Mouse (Mus musculus) spleen, adult 12 weeks (tissue): ENCODE data around the gene Gmcl1.
A peak's percentile ranks its signal among the peaks of the same experiment; 100 is the strongest.

Experiments
- DNase-seq: peaks from one replicate; pipeline ENCODE4 v3.0.0; 2022; ENCODE audit warnings: low spot score

Gene Gmcl1

DNA sequence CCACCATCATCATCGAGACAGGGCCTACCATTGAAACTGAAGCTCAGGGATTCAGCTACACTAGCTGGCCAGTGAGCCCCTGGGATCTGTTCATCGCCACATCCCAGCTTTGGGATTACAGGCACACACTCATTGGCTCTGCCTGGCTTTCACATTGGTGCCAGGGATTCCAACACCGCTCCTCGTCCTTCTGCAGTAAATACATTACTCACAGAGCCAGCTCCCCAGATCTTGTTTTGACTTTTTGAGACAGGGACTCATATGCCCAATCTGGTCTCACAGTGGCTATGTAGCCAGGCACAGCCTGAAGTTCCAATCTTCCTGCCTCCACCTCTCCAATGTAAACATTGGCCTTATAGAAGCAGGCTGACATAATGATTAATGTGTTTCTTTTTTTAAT lies 3.1 kb upstream of the Gmcl1 start:
- DNase-seq = no peak

DNA sequence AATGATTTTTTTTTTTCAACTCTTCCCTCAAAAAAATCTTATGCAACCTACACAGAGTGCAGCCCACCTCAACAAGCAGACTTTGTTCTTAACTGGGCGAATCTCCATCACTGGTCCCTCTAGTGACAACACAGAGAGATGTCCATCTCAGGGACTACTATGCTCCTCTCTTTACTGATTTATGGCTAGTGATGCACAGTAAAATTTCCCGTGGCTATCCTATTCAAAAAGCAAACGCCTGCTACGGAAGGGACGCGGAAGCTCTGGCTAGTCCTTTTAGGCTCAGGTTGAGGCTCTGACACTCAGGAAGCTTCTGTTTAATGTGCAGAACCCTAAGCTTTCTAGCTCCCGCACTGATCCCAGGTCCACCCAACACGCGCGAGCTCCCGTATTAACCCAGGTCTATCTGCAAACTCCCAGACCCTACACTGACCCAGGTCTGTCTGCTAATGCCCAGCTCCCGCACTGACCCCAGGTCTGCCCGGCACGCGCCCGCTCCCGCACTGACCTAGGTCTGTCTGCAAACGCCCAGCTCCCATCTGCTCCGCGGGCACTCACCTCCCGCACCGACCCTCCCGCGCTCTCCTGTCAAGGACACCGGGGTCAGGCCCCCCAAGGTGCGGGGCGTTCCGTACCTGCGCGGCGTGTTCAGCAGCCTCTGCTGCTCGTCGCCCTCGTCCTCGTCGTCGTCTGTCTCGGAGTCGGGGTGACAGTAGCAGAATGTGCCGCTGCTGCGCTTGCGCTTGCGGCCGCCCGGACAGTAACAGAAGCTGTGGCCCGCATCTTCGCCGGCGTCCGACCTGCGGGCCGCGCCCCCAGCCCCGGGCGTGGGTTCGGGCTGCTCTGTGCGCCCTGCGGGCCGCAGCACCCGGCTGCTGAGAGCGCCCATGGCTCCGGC lies 658 bp downstream of the Gmcl1 start:
- DNase-seq = no peak

DNA sequence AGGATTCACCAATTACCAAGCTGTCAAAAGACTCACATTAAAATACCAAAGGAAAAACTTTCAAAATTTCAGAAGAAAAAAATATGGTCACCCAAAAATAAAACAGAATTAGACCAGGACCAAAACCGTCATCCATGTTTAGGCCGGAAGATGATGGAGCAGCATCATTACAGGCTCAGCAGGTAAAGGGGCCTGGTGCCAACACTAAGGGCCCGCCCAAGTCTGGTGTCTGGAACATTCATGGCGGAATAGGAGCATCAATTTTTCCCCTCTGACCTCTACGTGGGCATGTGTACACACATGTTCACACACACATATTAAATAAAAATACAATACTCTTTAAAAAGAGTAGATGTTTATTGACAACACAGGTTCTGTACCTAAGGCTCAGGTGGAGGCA lies 4.5 kb downstream of the Gmcl1 start:
- no peak for DNase-seq

DNA sequence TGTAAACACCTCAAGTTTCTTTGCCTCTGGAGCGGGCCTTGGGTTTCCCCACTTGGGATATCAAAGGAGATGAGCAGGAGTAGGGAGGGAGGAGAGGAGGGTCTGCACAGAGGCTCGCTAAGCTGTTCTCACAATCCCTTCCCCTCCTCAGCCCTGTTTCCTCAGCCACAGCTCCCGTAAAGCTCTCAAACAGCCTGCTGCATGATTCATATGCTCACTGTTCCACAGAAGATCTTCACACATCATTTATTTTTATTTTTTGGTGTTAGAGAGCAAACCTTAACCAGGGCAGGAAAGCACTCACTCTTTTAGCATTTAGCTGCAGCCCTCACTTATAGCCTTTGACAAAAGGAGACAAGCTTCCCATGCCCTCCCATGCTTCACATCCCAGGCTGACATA lies 11.2 kb downstream of the Gmcl1 start:
- DNase-seq = no peak

DNA sequence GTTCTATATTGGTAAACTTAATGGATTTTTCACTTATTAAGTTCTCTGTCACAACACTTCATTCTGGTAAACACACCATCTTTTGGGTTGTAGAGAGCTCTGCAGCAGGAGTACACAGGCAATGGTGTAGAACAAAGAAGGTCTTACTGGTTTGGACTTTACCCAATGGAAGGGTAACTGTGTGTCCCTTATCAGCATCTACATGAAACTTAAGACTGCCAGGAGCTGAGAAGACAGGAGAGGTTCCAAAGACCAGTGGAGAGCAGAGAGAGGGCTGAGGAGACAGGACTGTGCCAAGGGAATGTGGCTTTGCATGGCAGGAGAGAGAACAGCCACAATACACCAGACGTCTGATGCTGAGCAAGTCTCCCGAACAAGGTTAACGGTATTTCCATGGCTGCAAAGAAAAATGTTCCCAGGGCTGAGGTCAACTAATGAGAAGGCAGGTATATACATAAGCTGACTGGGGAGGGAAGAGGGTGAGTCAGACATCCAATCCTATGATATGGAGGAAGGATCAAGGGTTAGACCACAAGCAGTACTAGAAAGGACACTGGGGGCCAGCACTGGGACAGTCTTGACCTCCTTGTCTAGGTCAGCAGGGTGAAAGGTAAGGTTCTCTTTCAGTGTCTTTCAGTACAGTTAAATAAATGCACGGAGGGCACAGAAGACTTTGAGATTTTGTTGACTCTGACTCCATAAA lies 25.0 kb downstream of the Gmcl1 start:
- DNase-seq = no peak

DNA sequence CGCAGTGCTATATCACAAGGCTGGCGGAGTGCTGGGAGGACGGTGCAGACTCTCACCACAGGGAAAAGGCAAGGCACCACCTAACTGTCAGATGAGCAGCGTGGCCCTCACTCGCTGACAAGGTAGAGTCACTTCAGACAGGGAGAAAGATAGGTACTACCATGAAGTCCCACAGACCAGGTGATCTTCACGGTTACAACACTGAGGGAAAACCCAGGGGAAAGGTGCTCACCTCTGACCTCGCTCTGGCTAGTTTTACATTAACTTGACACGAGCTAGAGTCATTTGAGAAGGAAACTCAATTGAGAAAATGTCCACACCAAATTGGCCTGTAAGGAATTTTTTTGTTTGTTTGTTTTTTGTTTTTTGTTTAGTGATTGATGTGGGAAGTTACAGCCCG lies 30.6 kb downstream of the Gmcl1 start:
- DNase-seq = no peak

DNA sequence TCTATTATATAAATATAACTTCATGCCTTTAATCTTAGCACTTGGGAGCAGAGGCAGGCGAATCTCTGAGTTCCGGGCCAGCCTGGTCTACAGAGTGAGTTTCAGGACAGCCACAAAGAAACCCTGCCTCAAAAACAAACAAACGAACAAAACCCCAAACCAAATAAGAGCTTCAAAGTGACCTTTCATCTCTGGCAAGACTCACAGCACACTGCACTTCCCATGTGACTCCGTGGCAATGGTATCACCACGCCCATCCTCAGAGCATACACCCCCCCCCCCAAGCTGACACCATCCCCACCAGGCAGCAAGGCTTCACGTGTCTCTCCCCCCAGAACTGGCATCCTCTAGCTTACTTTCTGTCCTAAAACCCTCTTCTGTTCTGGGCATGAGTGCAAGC lies 35.3 kb downstream of the Gmcl1 start:
- DNase-seq = no peak

DNA sequence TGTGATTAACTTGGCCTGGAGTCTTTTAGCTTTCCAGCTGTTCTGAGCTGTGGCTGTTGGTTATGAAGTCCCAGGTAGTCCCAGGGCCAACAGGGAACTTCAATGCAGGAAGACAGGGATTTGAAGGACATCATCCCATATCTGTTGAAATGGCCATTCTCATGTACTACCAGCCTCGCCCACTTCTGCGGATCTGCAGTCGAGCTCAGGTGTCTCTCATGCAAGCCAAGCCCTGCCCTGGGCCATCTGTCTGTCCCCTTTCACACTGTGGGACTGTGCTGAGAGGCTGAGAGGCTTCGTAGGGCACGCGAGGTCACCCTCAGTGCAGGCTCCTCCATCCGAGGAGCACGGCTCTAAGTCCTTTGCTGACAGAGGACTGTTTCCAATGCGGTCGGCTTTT lies 37.0 kb downstream of the Gmcl1 start:
- no peak for DNase-seq

DNA sequence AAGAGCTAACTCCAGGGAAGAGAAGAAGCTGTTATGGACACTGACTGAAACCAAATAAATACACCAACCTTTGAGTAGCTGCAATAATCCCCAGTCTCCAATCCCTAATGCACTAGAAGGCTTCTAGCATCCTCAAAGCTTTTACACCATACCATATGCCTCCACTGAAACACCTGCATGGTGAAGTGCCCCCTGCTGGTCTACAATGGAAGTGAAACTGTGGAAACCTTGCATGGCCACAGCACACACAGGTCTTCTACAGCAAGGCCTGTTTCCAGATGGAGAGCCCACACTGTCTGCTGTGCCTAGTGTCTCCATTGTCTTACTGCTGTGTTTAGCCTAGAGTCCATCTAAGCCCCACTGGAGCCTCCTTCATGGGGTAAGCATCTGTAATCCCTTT lies 38.7 kb downstream of the Gmcl1 start:
- DNase-seq = peak; percentile 59

DNA sequence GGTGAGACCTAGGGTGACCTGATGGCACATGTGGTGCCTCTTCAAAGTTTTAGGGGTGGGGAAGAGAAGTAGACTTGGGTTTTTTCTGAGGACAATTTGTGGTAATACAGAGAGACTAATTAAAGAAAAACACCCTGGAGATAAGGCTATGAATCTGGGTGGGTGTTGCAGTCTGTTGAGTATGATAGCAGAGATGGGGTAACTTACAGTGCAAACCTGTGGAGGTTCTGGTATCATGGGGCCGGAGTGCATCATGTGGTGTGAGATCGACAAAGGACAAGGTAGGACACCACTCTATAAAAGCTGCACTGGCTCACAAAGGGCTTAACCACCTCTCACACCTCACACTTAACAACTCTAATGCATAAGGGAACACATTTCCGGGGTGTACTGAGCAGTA lies 43.5 kb downstream of the Gmcl1 start:
- DNase-seq = no peak

DNA sequence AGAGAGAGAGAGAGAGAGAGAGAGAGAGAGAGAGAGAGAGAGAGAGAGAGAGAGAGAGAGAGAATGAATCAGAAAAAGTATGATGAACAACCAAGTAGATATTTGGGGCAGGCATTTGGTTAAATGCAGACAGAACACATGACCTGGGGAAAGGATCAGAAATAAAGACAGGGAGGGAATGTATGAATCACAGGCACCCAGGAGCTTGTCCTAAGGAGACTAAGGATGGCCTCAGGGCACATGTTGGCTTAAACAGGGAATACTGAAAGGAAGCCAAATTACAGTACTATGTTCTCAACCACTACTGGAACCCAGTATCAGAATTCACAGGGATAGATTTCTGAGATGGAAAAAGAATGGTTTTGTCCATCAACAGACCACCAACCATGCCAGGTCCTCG lies 46.2 kb downstream of the Gmcl1 start:
- DNase-seq = no peak

DNA sequence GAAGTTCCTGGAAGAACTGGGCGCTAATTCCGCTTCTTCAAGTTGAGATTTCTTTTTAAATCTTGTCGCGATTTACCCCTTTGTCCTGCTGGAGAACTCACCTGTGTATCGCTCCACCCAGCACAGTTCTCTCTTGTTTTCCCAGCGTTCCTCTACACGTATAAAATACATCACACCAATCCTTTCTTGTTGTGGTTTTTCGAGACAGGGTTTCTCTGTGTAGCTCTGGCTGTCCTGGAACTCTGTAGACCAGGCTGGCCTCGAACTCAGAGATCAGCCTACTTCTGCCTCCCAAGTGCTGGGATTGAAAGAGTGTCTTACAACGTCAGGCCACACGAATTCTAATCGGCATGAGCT lies 48.5 kb downstream of the Gmcl1 start:
- no peak for DNase-seq

DNA sequence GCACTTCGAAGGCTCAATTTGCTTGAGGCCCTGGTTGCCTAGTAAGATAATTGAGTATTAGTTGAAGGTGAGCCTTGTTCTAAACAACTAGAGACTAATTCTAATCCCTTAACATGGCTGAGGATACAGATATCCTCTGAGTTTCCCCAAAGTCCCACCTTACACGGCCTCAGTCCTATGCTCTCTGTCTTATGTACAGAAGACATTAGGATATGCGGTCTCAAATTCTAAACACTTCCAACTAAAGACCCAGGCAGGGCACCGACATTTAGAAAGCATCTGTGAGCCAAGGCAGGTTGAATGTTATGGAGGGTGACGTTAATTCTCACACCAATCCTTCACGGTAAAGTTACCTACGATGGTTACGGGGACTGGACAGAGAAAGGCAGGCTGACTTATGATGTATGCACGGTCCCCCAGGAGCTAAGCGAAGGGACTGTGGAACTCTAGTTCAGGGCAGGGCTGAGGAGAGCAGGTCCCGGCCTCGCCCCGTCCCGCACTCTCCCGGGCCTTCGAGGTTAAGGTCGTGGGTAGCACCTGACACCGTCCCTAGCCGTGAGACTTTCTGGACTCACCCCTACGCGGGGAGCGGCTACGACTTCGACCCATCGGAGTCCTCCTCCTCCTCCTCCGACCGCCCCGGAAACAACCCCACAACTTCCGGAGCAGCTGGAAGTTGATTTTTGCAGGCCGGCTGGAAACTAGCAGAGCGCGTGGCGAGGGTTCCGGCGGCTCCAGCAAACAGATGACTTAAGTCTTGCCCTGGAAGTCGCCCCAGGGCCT lies 49.1 kb downstream of the Gmcl1 start, which contains the start of gene Snrnp27:
Gene Snrnp27 (minus strand): TSS at position 651 of the 783 bp plus-strand sequence.
- DNase-seq = peak; percentile 85

DNA sequence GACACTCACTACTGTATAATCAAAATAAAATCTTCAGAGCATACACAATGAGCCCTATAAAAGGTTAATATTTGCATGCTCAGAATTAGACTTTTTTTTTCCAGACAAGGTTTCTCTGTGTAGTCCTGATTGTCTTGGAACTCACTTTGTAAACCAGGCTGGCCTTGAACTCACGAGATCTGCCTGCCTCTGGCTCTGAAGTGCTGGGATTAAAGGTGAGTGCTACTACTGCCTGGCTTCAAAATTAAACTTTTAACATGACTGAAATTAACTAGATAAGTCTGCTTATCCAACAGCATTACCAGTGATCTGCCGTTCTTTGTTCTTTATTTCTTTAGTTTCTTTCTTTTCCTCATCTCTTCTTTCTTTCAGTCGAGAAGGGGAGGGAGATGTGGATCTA lies 51.9 kb downstream of the Gmcl1 start:
- no peak for DNase-seq

DNA sequence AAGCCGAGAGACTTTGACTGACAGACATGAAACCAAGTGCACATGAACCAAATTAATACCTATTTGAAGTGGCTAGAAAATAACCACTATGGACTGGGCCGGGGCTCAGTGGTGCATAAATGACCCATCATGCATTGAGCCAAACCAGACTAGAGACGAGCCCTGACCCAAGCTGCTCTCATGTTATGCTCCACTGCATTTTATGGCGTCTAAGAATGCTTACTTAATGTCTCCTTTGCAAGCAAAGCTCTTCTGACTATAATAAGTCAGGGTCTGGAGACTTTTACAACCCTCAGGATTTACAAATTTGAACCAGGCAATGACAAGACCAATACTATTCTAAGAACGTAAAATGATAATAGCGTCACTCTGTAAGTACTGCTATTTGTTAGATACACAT lies 54.8 kb downstream of the Gmcl1 start:
- no peak for DNase-seq

DNA sequence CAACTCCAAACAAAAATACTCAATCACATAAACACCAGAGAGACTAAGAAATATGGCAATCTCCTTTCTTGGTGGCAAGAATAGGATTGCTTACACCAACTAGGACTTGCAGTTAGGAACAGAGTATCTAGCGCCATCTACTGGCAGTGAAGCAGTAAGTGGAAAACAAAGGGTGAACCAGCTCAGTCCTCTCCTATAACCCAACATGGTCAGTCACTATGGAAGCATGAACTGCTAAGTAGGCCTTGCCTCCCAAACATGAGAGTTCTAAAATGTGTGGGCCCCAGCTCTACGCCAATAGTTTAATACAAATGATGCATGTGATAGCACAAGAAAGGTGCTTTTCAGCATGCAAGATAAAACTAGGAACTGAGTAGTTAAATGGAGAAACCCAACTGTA lies 62.3 kb downstream of the Gmcl1 start:
- DNase-seq = peak; percentile 29

DNA sequence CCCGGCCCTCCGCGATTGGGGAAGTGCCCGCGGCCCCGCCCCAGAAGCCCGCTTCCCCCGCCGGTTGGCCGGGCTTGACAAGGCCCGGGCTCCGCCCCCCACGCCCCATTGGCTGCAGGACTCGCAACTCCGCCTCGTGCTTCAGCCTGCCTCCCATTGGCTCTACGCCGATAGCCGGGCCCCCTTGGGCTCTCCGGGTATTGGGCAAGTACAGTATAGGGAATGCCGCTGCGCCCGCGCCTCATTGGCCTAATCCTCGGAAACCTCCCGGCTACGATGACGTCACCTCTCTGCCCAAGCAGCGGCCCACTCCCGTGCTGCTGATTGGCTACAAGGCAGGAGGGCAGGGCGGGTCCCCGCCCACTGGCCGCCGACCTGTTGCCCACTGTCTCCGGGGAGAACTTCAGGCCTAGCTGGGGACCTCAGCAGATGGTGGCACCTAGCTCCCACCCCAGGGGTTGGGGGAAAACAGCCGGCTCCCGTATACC lies 63.9 kb downstream of the Gmcl1 start:
- peak; percentile 99 for DNase-seq

DNA sequence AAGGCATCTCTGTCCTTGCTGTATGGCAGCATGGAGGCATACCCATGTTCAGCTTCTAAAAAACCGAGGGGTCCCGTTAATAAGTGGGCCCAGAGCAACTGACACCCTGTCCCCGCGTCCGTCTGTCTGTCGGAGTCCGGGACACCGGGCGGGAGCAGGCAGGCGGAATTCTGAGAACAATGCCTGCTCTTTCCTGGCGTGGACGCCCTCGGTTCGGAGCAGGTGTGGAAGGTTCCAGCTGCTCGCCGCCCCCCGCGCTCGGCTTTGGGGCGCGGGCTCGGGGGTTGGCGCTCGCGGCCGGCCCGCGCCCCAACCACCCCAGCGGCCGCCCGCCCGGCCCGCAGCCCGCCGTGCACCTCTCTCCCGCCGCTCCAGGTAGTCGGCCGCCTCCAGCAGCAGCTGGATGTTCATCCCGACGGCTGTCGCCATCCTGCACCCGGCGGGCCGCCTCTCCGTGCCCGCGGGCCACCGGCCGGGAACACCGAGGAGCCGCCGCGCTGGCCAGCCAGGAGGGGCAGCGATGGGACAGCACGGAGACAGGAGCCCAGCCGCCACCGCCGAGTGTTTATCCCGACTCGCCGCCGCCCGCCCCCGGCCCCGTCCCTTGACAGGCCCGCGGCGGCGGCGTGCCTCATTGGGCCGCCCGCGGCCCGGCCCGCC lies 64.5 kb downstream of the Gmcl1 start, which contains the start of gene Mxd1:
Gene Mxd1 (minus strand): TSS at position 582 of the 660 bp plus-strand sequence.
- DNase-seq = no peak

DNA sequence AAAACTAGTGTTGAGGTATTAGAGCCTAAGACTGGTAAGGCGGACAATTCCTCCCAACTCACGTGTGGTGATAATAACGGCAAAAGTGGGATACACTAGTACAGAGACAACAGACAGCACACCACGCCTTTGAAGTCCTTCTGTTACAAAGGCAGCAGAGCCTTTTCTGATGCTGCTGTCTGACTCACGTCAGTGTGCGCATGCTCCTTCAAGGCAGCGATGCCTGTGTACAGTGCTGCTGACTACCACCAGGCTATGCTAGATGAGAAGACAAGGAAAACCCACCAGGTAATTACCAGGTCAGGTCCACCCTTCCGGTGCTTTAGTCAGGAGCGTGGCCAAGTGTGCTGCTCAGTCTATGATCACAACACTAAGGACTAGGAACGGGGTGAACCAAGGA lies 66.1 kb downstream of the Gmcl1 start:
- no peak for DNase-seq

DNA sequence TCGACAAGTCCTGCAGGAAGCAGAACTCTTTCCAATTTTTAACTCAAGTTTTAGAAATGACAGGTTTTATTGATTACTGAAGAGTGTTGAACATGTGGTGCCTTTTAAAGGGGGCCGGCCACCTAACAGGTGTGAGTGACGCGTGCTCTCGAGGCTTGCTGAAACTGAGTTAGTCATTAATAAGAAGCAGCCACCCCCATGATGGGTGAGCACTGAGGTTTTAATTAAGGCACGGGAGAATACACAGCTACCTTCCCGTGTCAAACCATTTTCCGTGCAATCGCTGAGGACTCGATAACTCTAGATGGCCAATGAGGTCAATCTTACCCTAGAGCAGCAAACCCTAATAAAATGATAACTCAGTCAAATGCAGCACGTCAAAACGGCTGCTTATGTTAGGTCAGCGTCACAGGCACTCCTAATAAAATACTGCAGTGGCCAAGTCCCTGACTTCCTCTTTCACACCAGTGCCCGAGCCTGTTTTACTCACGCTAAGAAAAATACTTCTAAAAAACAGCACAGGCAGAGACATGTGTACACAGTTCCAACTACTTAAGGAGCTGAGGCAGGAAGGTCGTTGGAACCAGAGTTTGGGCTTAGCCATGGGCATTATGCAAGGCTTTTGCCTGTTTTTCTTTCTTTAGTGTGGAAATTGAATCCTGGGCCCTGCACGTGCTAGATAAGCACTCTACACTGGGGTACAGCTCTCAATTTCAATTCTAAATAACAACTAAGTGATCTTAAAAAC lies 67.4 kb downstream of the Gmcl1 start:
- DNase-seq = no peak

DNA sequence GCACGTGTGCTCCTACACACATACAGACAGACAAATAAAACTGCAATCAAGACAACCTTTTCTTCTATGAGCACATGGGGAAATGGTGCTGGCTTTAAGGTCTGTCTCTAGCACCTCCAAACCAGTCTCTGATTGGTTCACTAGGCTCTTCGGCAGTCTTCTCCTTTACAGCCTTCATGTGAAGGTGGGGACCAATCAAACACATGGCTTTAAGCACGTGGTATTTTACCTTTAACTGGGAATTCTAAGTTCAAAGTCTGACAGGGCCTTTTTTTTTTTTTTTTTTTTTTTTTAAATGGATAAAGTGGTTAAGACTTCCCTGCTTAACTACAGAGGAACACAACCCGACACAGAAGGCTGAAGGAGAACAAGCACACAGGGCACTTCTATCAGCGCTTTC lies 68.1 kb downstream of the Gmcl1 start:
- DNase-seq = no peak
